Mouse (Mus musculus) lung, adult 18-20 months (tissue): ENCODE measurements at regions not wholly inside any gene's neighbourhood (a gene's known extent, or its start where the extent isn't known, plus 50 kb on each side); places are given as distances from the start of the nearest gene placed in this dataset.

ENCODE experiments used
- DNase-seq, 2 experiments: peaks; one replicate each; pipeline ENCODE4 v3.0.0; 2022; ENCODE audit warnings: mixed read lengths in 2 of 2

DNA sequence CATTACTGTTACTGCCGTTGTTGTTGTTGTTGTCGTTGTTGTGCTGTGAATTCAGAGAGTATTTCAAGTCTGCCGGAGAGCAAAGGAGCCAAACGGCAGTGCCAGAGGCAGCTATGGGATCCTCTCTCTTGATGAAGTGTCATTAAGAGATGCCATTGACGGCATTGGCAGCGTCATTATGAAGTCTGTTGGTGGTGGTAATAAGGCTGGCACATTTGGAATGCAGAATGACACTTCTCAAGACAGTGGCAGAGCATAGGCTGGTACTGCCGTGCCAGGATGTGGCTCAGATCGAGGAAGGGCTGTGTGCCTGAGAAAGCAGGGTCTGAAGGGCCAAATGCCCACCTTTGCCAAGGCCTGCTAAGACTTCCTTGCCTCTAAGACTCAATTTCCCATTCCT, 494.3 kb downstream of the Vrk1 start:
- DNase-seq: no peak

DNA sequence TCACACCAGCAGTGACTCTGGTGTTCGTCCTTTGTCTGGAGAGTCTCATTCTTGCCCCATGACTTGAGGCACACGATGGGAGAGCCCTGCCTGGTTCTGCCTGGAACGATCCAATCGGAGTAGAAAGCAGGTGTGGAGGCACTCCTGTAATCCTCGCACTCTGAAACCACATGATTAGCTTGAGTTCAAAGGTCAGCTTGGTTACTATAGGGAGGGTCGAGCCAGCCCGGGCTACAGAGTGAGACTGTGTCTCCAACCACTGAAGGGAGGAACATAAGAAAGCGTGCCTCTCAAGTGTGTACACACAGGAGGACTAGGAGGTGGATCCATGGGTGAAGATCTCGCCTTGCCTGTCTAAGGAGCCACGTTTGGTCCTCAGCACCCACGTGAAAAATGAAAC, 504.0 kb downstream of the Vrk1 start:
- DNase-seq: no peak

DNA sequence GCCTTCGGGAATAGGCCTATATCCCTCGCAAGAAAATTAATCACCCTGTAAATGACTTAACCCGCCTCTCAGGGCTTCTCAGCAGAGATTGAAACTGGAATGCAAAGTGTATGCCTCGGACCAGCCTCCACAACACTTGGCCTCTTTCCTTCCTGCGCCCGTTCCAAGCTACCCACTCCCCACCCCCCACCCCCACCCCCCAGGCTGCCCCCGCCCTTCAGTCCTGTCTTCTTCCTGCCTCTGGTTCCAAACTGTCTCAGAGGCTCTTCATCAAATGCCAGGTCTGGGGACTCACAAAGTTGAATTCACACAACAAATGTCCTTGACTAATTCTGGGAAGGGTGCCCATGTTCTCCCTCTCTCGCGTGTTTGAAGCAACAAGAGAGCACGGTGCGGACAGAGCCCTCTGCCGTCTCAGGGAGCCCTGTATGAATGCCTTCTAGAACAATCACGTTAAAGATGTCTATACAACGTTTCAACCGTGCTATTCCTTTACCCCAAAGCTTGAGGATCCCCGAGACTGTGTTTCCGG, 505.3 kb downstream of the Vrk1 start:
- DNase-seq: no peak

DNA sequence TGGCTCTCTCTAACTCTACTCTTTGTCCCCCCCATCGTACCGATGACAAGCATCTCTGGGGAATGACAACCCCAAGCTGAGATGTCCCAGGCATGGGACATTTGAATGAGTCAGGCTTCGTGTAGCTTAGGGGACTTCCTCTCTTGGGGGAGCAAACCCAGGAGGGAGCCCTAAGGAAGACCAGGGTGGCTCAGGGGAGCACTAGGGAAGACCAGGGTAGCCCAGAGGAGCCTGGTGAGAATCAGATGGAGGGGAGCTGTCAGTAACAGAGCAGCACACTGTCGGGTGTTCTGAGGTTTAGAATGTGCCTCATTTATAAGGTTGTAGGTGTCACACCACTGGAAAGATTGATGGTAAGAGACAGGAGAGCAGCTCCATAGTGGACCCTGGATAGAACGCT, 509.1 kb downstream of the Vrk1 start:
- DNase-seq: no peak

DNA sequence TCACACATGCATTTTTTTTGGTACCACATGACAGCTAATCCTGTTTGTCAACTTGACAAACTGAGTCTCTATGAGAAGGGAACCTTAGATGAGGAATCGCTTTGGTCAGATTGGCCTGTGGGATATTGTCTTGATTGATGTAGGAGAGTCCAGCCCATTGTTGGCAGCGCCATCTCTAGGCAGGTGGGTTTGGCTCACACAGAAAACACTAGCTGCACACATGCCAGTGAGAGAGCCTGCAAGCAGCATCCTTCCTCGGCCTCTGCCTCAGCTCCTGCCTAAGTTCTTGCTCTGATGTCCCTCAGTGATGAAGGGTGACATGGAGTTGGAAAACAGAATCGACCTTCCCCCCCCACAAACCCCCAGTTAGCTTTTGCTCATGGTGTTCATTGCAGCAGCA, 514.4 kb downstream of the Vrk1 start:
- no peak for DNase-seq

DNA sequence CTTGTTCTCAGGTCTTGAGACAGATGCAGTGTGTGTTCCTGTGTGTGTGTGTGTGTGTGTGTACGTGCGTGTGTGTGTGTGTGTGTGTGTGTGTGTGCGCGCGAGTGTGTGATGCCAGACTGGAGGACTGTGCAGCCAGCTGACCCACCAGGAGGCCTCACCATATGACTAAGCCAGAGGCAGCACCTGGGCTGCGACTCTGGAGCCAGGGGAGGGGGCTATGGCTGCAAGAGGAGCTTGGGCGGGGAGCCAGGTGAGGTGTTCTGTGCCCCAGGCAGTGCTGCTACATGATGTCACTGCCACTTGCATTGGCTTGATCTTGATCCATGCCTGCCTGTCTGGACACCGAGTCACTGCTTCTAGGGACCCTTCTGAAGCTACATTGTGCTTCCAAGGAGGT, 517.1 kb downstream of the Vrk1 start:
- DNase-seq: no peak

DNA sequence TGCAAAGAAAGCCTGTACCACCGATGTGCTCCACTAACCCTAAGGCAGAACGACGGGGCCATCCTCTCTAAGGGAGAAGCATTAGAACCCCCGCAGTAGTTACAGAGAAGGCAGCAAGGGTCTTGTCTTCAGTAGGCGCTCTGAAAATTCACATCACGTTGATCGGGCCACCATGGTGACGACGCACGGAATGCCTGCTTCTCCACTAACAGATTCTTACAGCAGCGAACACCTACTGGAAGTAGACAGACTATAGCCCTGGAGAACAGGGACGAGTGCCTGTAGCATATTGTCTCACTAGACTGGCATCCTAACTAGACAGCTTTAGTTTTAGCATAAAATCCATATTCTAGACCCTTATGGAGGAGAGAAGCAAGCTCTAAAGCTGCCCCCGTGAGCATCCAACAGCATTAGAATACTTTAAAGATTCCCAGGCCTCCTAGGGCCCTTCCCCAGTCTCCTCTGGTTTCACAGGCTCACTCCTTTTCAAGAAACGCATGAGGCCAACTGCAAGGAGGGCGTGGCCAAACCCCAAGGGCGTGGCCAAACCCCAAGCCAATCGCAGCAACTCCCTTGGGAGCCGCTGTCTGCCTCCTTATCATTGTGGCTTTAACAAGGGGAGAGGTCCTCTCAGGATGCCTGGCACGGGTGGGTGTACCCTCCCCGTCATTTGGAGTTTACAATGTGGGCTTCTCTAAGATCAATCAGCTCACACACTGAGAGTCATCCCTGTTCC, 517.8 kb downstream of the Vrk1 start:
- DNase-seq: no peak

DNA sequence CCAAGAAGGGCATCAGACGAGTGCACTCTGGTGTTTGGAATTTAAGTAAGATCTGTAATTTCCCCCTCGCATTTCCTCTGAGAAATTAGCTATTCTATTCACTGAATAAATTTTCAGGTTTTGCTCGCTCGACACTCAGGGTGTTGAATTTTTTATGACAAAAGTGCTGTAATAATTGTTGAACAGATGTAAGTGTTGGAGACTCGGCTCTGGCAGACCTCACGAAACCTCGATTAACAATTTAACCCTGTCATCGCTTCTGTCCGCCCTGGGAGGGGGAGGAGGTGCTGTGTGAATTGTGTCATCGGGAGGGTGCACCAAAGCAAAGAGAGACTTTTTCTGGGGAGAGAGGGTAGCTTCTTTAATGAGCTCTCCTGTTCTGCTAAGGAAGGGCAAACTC, 518.5 kb downstream of the Vrk1 start:
- DNase-seq: no peak

DNA sequence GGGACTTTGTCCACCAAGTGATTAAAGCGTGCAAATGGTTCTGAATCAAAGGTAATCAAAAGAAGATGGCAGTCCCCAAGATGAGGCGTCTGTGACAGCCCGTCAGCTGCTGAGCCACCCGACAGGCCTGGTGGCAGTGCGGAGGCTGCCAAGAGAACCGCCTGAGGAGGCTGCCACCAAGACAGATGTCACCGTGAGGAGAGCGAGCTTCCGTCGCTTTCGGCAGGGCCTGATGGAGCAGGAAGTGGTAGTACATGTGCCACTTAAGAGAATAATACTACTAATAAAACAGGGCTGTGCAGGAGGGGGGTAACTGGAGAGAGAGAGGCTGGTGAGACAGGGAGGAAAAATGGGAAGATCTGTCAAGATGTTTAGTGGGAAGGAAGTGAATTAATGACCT, 519.1 kb downstream of the Vrk1 start:
- no peak for DNase-seq

DNA sequence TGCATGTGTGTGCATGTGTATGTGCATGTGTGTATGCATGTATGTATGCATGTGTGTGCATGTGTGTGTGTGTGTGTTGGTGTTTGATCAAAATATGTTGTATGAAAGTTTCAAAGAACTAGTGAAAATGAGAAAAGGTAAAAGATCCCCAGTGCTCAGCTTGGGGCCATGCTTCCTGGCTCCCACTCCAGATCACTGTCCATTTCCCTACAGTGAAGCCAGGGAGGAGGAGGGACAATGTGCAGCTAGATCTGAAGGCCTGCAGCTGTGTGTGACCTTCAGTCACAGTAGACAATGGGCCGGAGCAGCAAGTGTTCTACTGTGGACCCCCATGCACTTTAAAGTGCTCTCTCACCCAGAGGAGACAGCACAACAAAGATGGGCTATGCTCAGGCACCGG, 525.1 kb downstream of the Vrk1 start:
- no peak for DNase-seq

DNA sequence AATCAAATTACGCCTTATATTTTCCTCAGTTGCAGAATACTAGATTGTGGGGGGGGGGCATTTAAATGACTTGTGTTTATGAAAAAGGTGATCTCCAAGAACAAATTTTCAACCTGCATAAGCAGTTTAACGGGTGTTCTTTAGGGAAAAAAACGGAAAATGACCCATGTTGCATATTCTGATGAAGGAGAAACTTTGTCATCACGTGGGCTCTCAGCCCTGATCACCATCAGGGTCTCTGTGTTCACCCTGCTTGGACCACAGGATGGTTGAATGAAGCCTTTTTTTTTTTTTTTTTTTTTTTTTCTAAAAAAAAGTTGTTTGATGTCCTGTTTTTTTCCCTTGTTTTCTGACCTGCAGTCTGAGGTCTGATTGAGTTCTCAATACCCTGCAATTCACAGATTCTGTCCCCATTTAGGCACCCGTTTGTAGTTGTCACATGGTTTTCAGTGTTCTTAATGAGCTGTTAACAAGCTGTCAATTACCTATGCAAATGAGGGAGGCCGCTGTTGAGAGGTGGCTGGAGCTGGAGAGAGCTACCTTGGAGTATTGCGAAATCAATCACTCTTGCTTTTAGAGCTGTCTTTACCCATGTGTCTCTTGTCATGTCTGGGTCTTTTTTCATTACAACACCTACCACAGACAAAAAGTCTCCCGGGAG, 525.7 kb downstream of the Vrk1 start:
- no peak for DNase-seq

DNA sequence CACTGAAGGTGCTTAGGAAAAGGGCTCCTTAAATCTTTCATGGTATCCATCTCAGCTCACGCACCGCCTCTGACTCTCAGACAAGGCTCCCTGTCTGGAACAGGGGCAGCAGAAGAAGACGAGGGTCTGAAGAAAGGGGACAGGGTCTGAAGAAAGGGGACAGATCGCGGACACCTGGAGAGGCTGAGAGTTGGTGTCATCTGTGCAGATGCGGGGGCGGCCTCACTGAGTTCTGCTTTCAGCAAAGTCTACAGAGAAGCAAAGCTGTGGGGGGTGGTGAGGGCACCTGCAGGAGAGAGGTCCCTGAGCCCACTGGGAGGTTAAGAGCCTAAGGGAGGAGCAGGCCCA, 526.2 kb downstream of the Vrk1 start:
- no peak for DNase-seq

DNA sequence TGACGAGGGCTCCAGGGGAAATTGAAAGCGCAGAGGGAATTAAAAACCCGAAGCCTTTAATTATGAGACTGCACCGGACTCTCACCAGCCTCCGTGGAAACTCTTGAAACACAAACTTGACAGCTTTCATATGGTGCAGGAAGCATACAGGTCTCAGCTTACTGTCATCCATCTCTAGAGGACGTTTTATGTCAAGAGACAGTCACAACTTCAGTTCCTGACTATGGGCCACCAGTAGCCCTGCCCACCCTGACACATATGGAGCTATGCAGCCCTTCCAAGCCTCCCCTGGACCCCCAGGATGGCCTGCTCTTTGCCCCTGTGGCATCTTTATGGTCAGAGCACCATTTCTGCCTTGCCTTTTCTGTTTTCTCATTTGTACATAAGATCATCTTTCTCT, 530.0 kb downstream of the Vrk1 start:
- no peak for DNase-seq

DNA sequence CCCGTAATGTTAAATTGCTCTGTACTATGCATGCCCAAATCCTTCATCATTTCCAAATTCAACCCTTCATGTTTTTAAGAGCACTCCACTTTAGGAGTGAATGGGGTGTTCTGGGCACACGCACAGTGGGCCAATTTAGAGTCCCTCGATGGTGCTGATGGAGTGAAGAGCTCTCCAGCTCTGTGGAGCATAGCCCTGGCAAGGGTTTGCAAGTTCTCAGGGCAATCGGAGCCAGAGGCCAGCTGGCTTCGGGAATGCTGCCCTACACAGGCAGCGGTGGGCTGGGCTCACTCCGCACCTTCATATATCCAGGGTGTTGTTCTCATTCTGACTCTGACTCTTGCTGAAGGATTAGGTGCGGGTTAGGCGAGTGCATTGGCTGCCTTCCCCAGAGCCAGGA, 549.5 kb downstream of the Vrk1 start:
- no peak for DNase-seq

DNA sequence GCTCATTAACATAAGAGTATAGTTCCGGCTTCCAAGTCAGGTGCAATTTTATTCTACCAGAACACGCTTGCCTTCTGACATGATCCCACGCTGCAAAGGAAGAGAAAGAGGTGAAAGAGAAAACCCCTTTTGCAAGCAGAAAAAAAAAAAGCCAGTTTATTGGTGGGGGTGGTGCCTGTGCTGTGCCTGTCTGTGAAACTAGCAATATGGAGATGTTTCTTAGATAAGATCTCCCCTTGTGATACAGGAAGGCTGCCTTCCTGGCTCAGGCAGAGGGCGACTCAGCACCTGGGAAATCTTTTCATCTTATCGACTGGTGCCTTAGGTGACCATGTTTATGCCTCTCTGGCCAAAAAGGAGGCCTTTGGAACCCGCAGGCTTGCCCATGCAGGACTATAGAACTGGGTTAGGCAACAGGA, 555.2 kb downstream of the Vrk1 start:
- DNase-seq: no peak

DNA sequence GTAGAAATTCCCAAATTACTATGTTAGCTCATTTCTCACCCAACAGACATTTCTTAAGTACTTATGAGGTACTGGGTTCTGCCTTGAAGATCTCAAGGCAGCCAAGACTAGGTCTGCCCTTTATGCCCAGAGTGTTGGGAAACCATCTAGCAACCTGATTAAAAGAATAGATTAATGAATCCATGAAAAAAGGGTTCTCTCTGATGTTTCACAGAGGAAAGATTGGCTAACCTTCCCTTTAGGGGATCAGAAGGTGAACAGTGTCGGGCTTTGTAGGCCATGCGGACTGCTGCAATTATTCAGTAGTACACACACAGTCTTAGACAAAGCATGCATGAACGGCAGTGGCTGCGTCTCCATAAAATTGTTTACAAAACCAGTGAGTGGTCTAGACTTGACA, 556.3 kb downstream of the Vrk1 start:
- DNase-seq: no peak

DNA sequence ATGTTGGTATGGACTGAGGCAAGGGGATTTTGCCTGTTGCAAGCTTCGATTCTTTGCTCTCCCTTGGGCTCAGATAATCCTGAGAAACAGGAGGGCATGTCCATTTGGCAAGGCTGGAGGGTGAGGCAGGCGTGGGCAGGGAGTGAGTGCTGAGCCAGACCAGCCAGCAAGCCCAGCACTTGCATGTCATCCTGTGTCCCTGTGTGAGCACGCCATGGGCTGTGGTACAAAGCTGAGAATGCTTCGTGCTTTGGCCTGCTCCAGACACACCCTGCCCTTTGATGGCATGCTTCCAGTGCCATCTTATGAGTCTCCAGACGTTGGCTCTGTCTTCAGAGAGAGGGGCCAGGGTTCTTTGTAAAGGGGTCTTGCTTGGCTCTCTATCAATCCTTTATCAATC, 557.1 kb downstream of the Vrk1 start:
- no peak for DNase-seq

DNA sequence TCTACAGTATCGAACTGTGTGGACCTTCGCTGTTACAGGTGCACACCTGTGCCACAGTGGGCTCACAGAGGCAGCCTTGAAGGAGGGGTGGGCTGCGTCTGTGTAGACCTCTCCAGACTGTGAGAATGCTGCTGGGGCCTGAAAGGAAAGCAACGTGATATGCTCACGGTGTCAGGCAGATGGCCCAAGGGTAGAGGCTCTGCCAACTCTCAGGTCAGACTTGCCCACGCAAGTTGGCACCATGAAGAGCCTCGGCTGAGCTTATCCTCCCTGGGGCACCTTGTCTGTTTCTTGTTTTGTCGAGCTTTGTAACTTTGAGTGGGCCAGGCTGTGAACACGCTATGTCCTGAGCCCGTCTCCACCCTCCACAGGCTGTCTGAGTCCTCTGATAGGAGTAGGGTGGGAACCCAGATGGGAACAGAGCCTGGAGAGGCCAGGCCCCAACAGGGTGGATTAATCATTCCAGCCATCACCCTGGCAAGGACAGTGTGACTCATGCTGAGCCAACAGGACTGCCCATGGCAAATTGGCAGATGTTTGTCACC, 558.6 kb downstream of the Vrk1 start:
- no peak for DNase-seq

DNA sequence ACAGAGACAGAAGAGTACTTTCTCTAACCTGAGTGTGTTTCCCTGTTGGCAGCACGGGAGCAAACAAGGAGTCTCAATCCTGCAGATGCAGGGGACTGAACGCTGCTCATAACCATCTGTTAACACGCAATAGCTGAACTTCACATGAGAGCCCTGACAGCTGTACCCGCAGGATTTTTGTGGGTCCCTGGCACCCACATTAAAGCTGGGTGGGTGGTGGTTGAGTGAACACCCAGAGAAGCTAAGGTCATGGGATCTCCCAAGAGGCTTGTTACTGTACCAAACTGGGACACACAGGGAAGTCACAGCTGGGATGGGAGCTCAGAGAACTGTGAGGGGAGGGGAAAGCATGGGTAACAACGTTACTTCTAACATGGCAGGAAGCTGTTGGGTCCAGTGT, 562.9 kb downstream of the Vrk1 start:
- no peak for DNase-seq

DNA sequence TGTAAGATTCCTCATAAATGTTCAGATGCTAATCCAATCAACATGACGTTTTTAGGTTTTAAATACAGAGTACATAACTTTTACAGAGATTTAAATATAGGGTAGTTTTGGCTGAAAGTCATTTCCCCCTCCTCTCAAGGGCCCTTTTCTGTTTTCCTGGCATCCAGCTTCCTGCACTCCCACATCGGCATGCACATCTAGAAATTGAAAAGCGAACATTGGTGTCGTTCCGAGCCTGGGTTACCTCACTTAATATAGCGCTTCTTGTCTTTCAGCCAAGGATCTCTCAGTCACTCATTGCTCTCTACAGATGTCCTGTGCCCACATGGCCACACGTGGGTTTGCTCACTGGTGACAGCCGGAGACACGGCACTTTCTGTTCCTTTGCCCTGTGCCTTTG, 572.7 kb downstream of the Vrk1 start:
- DNase-seq: no peak

DNA sequence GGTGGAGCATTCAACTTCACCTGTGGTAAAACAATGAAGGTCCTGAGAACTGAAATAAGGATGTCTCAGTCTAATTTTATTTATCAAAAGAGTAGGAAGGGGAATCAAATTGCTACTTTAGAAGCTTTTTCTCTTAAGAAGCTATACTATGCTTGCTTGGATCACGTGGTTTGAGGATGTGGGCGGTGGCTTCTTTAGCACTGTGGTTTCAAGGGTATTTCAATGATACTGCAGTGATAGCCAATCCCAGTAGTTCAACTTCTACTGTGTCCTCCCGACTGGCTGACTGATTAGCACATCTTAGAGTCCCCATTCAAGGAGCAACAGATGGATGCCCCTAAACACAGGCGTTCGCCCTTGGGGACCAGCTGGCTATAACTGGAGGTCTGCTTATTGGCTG, 575.6 kb downstream of the Vrk1 start:
- no peak for DNase-seq

DNA sequence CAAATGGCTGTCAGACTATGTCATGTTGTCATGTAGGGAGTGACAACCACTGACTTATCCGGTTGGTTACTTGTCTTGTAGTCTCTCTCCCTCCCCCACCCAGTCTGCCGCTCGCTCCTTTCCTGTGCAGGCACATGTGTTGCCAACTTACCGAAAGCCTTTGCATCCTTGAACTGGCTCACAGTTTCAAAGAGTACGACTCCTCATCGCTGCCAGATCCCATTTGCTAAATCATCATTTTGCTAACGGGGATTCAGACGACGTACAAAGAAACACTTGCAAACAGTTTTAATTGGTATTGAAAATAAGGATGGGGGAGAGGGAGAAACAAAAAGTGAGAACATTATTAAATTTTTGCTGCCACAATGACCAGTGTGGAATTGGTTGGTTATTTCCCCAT, 582.7 kb downstream of the Vrk1 start:
- DNase-seq: no peak

DNA sequence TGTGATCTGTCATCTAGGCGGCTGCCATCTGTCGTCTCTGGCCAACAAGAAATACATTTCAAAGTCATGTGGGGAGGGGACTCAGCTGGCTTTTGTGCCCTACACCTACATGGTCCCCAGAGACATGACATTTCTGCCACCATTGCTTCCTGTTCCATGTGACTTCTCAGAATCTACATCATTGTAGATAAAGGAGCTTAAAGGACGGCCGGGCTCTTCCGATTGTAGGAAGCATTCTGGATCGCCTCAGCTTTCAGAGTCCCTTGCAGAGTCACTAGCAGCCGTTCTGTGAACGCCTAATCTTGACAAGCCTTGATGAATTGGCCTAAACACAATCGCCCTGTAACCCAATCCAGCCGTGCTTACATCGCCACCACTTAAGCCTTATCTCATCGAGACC, 587.6 kb downstream of the Vrk1 start:
- no peak for DNase-seq

DNA sequence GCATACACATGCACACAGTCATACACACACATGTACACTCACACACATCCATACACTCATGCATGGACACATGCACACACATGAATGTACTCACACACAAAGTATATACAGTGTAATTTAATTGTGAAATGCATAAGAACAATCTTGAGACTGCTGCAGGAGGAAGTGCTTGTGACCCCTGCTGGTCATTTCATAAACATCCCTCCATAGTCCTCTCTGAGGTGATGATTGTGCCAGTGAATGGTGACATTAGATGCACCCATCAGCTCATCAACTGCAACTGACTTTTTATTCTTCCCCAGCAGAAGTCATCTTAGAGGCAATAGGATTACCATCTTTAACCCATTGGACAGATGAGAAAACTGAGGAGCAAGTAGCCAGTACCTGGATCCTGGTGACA, 597.2 kb downstream of the Vrk1 start:
- DNase-seq: no peak
